In the genomic region with DNA sequence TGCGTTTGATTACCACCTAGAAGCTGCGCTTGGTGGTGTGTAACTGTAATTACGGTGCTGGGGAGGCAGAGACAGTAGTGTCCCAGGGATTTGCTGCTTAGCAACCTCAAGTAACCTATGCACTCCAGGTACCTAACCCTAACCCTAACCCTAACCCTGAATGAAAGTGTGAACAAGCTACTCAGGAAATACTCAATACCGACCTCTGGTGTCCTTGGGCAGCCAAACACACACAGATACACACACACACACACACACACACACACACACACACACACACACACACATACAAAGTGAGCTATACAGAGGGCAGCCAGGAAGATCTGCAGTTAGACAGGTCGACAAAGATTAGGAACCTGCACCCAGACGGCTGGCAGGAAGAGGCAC, we compare ENCODE assay signal across 8 mouse cellular contexts. TPM values are rescaled to one million over a fixed set of nuclear protein-coding genes. Genes with fewer than 3 reads are reported as not detected.
A peak's percentile ranks its signal among the peaks of the same experiment; 100 is the strongest.
DNase-seq lines count a peak whose midpoint lies in the region; ATAC-seq and TF ChIP-seq lines count a peak whose summit lies in the region.

No protein-coding gene starts in this region.

- peaks cover 28% of the 10 kb centered on the region for H3K4me1 ChIP-seq in E14TG2a.4 (replicated peaks; ENCODE audit: low read depth, low read length)
- peaks cover 13% of the 10 kb centered on the region for H3K4me1 ChIP-seq in forebrain, embryonic 14.5 days (ENCODE audit: control insufficient read depth, insufficient read depth, low read length)

- peak overlapping the region; percentile 95 for H3K27ac ChIP-seq in gastrocnemius, adult 2 months
- H3K27ac ChIP-seq in forebrain, embryonic 14.5 days (ENCODE audit: low read depth, low read length) = peak overlapping the region; percentile 92
- peak overlapping the region; percentile 60 for H3K27ac ChIP-seq in macrophage

- TF ChIP-seq CTCF in gastrocnemius, adult 2 months (IDR thresholded peaks at IDR 0.05) = no peak
- no peak for TF ChIP-seq CTCF in E14TG2a.4 (conservative IDR thresholded peaks at IDR 0.05; ENCODE audit: low read length)

- DNase-seq in gastrocnemius, adult 2 months = no peak
- no peak for DNase-seq in gastrocnemius, postnatal 36 days
- no peak for DNase-seq in forebrain, embryonic 14.5 days (ENCODE audit: low spot score)
- DNase-seq in spleen, postnatal 36 days (ENCODE audit: low spot score in 2 of 2) = no peak
- DNase-seq in frontal cortex, postnatal 14 days (ENCODE audit: low spot score in 2 of 2) = no peak
- no peak for DNase-seq in kidney, postnatal 36 days

- intact Hi-C loops in gastrocnemius, adult 2 months (cut with DNase I) = loop anchor here (10.0 kb wide), 1 partner anchor 314 kb away; a partner anchor contains a TSS
- intact Hi-C loops in gastrocnemius, postnatal 36 days (cut with DNase I) = no loop called here

- H3K9me3 ChIP-seq in E14TG2a.4 (ENCODE audit: low read length) = no peaks in the 10 kb centered on the region
- H3K9me3 ChIP-seq in forebrain, embryonic 14.5 days (replicated peaks; ENCODE audit: control insufficient read depth, low read length) = no peaks in the 10 kb centered on the region

- peaks cover 73% of the 10 kb centered on the region for H3K79me2 ChIP-seq in macrophage (ENCODE audit: inconsistent target)

- peak overlapping the region; percentile 94 for H3K9ac ChIP-seq in forebrain, embryonic 14.5 days (ENCODE audit: low read length)

- H3K4me3 ChIP-seq in gastrocnemius, adult 2 months = peak overlapping the region; percentile 97
- H3K4me3 ChIP-seq in E14TG2a.4 (replicated peaks; ENCODE audit: low read length) = peak overlapping the region; percentile 94
- H3K4me3 ChIP-seq in forebrain, embryonic 14.5 days (ENCODE audit: low read depth, low read length) = peak overlapping the region; percentile 90
- peak overlapping the region; percentile 93 for H3K4me3 ChIP-seq in macrophage (ENCODE audit: inconsistent target)

- peak overlapping the region; percentile 85 for H3K4me2 ChIP-seq in forebrain, embryonic 14.5 days (ENCODE audit: low read length)

- H3K27me3 ChIP-seq in E14TG2a.4 (ENCODE audit: insufficient read depth, low read length) = no peaks in the 10 kb centered on the region
- H3K27me3 ChIP-seq in forebrain, embryonic 14.5 days (replicated peaks; ENCODE audit: control insufficient read depth, insufficient read depth, low read length) = no peaks in the 10 kb centered on the region

- ATAC-seq in forebrain, embryonic 14.5 days = no peak; the same call in 1 of the 2 replicates

- H3K36me3 ChIP-seq in E14TG2a.4 (ENCODE audit: insufficient read depth, low read length) = peaks cover 68% of the 10 kb centered on the region
- peaks cover 58% of the 10 kb centered on the region for H3K36me3 ChIP-seq in forebrain, embryonic 14.5 days (ENCODE audit: control insufficient read depth, insufficient read depth, low read length)
- peaks cover 46% of the 10 kb centered on the region for H3K36me3 ChIP-seq in macrophage (ENCODE audit: inconsistent target)

- 48% methylated on average over 6 of the region's 6 CpGs for WGBS in forebrain, embryonic 14.5 days
- WGBS in macrophage (ENCODE audit: missing documents) = 49% methylated on average over 6 of the region's 6 CpGs

RNA-seq across cellular contexts. Expression of a gene that starts 0.3 kb away (rescaled TPM):
- total RNA-seq in gastrocnemius, adult 2 months (2021) = 10 to 100 TPM; 20.3 to 24.5 TPM
- total RNA-seq in gastrocnemius, postnatal 36 days (2021) = 10 to 100 TPM; 20.4 to 21.4 TPM
- 95.6 and 100 TPM in 2 replicates for polyA plus RNA-seq in forebrain, embryonic 14.5 days (2014; fragmentation: Nextera tagmentation; extraction: Ambion mirVana)
- total RNA-seq in macrophage (2018; cell fraction: chromatin; rRNA removed) = 100 to 1,000 TPM in 8 of 26 experiments, 10 to 100 TPM in 18; 35.4 to 176 (median 91.3) TPM
- 100 to 1,000 TPM in 14 of 26 experiments, 10 to 100 TPM in 12; 65.8 to 175 (median 125) TPM for total RNA-seq in macrophage (2018; cell fraction: cytosol; rRNA removed)
- 100 to 1,000 TPM in 18 of 26 experiments, 10 to 100 TPM in 8; 62.2 to 241 (median 143) TPM for total RNA-seq in macrophage (2018; cell fraction: nucleus; rRNA removed)
- 50.5 to 112 TPM (median 71.7 TPM) in 3 replicates for polyA plus RNA-seq in macrophage (2018)

RNA-seq across cellular contexts. Expression of a gene that starts 7.6 kb away (rescaled TPM):
- total RNA-seq in gastrocnemius, adult 2 months (2021) = 1 to 10 TPM; 4.1 to 5.2 TPM
- 1 to 10 TPM; 4.2 to 5.3 TPM for total RNA-seq in gastrocnemius, postnatal 36 days (2021)
- polyA plus RNA-seq in forebrain, embryonic 14.5 days (2014; fragmentation: Nextera tagmentation; extraction: Ambion mirVana) = 48.8 and 52.4 TPM in 2 replicates
- 10 to 100 TPM; 29.5 to 98.8 (median 58.0) TPM for total RNA-seq in macrophage (2018; cell fraction: chromatin; rRNA removed)
- 10 to 100 TPM in 13 of 26 experiments, 1 to 10 TPM in 13; 6.9 to 13.3 (median 10.0) TPM for total RNA-seq in macrophage (2018; cell fraction: cytosol; rRNA removed)
- 10 to 100 TPM; 25.5 to 97.5 (median 55.3) TPM for total RNA-seq in macrophage (2018; cell fraction: nucleus; rRNA removed)
- polyA plus RNA-seq in macrophage (2018) = 10.5 to 13.5 TPM (median 12.5 TPM) in 3 replicates

RNA-seq across cellular contexts. Expression of a gene that starts 8.9 kb away (rescaled TPM):
- not detected for total RNA-seq in gastrocnemius, adult 2 months (2021)
- under 1 TPM in 1 of 2 experiments, not detected in 1; 0.15 TPM for total RNA-seq in gastrocnemius, postnatal 36 days (2021)
- polyA plus RNA-seq in forebrain, embryonic 14.5 days (2014; fragmentation: Nextera tagmentation; extraction: Ambion mirVana) = 25.1 and 28.6 TPM in 2 replicates
- 10 to 100 TPM in 21 of 26 experiments, 1 to 10 TPM in 5; 5.3 to 36.2 (median 16.2) TPM for total RNA-seq in macrophage (2018; cell fraction: chromatin; rRNA removed)
- total RNA-seq in macrophage (2018; cell fraction: cytosol; rRNA removed) = 1 to 10 TPM in 2 of 26 experiments, under 1 TPM in 24; 0.08 to 1.3 (median 0.27) TPM
- total RNA-seq in macrophage (2018; cell fraction: nucleus; rRNA removed) = 1 to 10 TPM; 2.9 to 9.8 (median 6.0) TPM
- polyA plus RNA-seq in macrophage (2018) = 0.16 to 0.52 TPM (median 0.27 TPM) in 3 replicates

RNA-seq across cellular contexts. Expression of a gene that starts 53.8 kb away (rescaled TPM):
- not detected for total RNA-seq in gastrocnemius, adult 2 months (2021)
- not detected for total RNA-seq in gastrocnemius, postnatal 36 days (2021)
- polyA plus RNA-seq in forebrain, embryonic 14.5 days (2014; fragmentation: Nextera tagmentation; extraction: Ambion mirVana) = 0.15 and 0.35 TPM in 2 replicates
- total RNA-seq in macrophage (2018; cell fraction: chromatin; rRNA removed) = under 1 TPM in 1 of 26 experiments, not detected in 25; 0.51 TPM
- total RNA-seq in macrophage (2018; cell fraction: cytosol; rRNA removed) = not detected
- total RNA-seq in macrophage (2018; cell fraction: nucleus; rRNA removed) = under 1 TPM in 2 of 26 experiments, not detected in 24; 0.30 to 0.86 TPM
- not detected in 3 replicates for polyA plus RNA-seq in macrophage (2018)
